Comparison of ENCODE assay signal across 11 mouse cellular contexts in the genomic region with DNA sequence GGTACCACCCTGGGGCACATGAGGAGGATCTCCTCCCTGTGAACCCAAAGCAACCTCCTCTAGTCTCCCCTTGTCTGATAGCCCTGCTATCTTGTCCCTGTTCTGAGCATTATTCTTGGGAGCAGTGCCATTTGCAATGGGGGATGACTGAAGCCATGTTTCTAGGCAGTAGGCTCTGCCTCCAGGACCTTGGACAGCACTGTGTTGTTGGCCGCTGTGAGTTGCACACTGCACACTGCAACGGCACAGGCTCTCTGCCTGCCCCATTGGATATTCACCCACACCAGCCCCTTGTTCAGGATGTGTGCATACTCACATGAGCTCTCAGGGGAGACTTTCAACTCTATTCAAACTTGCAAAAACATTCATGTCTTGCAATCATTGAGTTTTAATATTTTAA.
DNase-seq lines count a peak whose midpoint lies in the region; ATAC-seq and TF ChIP-seq lines count a peak whose summit lies in the region.
"Had no signal": no experiment of that assay in that cellular context is flagged by ENCODE, and none has a peak within 500 bp of the region (broad histone marks: within the 10 kb centered on the region; RNA-seq: fewer than 3 reads in every experiment).

No protein-coding gene starts in this region.

- TF ChIP-seq CTCF in lung, embryonic 14.5 days (IDR thresholded peaks at IDR 0.05; ENCODE audit: low read depth) = no peak
- no peak for TF ChIP-seq CTCF in lung, postnatal 0 days (IDR thresholded peaks at IDR 0.05)

- peak; percentile 59 for DNase-seq in forebrain, embryonic 11.5 days (ENCODE audit: low spot score)
- DNase-seq in lung, embryonic 14.5 days = peak; percentile 85
- no peak for DNase-seq in lung, postnatal 0 days (ENCODE audit: low spot score)
- peak; percentile 76 for DNase-seq in embryo, embryonic 10.5 days (ENCODE audit: low spot score)
- no peak for DNase-seq in frontal cortex, postnatal 14 days (ENCODE audit: low spot score in 2 of 2)
- no peak for DNase-seq in layer of hippocampus, postnatal 10 days (ENCODE audit: low spot score in 2 of 2)
- DNase-seq: cerebellum, postnatal 36 days had no signal

- H3K27me3 ChIP-seq in forebrain, embryonic 11.5 days (ENCODE audit: control insufficient read depth, insufficient read depth, low read length) = no peaks in the 10 kb centered on the region
- H3K27me3 ChIP-seq in forebrain, embryonic 12.5 days = 0 out of 2 replicates have a peak, but pooled peaks cover 7% of the 10 kb centered on the region
- H3K27me3 ChIP-seq in lung, embryonic 14.5 days (ENCODE audit: insufficient read depth, low read length) = no peaks in the 10 kb centered on the region
- H3K27me3 ChIP-seq in lung, postnatal 0 days (replicated peaks; ENCODE audit: insufficient read depth, low read length) = no peaks in the 10 kb centered on the region

- no peaks in the 10 kb centered on the region for H3K4me1 ChIP-seq in forebrain, embryonic 11.5 days (replicated peaks; ENCODE audit: control insufficient read depth, insufficient read depth, low read length)
- H3K4me1 ChIP-seq in forebrain, embryonic 12.5 days = no peaks in the 10 kb centered on the region
- no peaks in the 10 kb centered on the region for H3K4me1 ChIP-seq in lung, embryonic 14.5 days (ENCODE audit: insufficient read depth)
- no peaks in the 10 kb centered on the region for H3K4me1 ChIP-seq in lung, postnatal 0 days (ENCODE audit: insufficient read depth, low read depth, low read length)

- no peaks in the 10 kb centered on the region for H3K9me3 ChIP-seq in forebrain, embryonic 11.5 days (ENCODE audit: control insufficient read depth, low read length)
- no peaks in the 10 kb centered on the region for H3K9me3 ChIP-seq in forebrain, embryonic 12.5 days
- H3K9me3 ChIP-seq in lung, embryonic 14.5 days (ENCODE audit: low read depth, low read length) = no peaks in the 10 kb centered on the region
- H3K9me3 ChIP-seq in lung, postnatal 0 days (ENCODE audit: low read length) = no peaks in the 10 kb centered on the region

- H3K4me3 ChIP-seq in forebrain, embryonic 11.5 days (ENCODE audit: low read depth, low read length) = no peak overlapping the region
- H3K4me3 ChIP-seq in forebrain, embryonic 12.5 days (replicated peaks) = no peak overlapping the region
- H3K4me3 ChIP-seq in lung, embryonic 14.5 days (ENCODE audit: low read depth, low read length) = no peak overlapping the region
- H3K4me3 ChIP-seq in lung, postnatal 0 days (ENCODE audit: low read depth, low read length) = no peak overlapping the region

- H3K4me2 ChIP-seq in forebrain, embryonic 11.5 days (ENCODE audit: low read depth, low read length, severe bottlenecking) = no peak overlapping the region
- no peak overlapping the region for H3K4me2 ChIP-seq in forebrain, embryonic 12.5 days
- H3K4me2 ChIP-seq in lung, embryonic 14.5 days = no peak overlapping the region
- no peak overlapping the region for H3K4me2 ChIP-seq in lung, postnatal 0 days (replicated peaks; ENCODE audit: low read depth, low read length)
- H3K4me2 ChIP-seq: hindbrain, embryonic 14.5 days had no signal

- no peaks in the 10 kb centered on the region for H3K36me3 ChIP-seq in forebrain, embryonic 11.5 days (ENCODE audit: control insufficient read depth, insufficient read depth, low read length)
- no peaks in the 10 kb centered on the region for H3K36me3 ChIP-seq in forebrain, embryonic 12.5 days (replicated peaks)
- H3K36me3 ChIP-seq in lung, embryonic 14.5 days (ENCODE audit: insufficient read depth) = no peaks in the 10 kb centered on the region
- H3K36me3 ChIP-seq in lung, postnatal 0 days (ENCODE audit: insufficient read depth, low read length) = no peaks in the 10 kb centered on the region

- no peak overlapping the region for H3K9ac ChIP-seq in forebrain, embryonic 11.5 days (ENCODE audit: low read length)
- H3K9ac ChIP-seq in forebrain, embryonic 12.5 days = no peak overlapping the region
- no peak overlapping the region for H3K9ac ChIP-seq in lung, embryonic 14.5 days
- no peak overlapping the region for H3K9ac ChIP-seq in lung, postnatal 0 days (replicated peaks; ENCODE audit: low read depth)
- H3K9ac ChIP-seq: hindbrain, embryonic 14.5 days had no signal

- no peak for ATAC-seq in forebrain, embryonic 11.5 days (replicated peaks; ENCODE audit: low FRiP score)
- no peak for ATAC-seq in forebrain, embryonic 12.5 days (ENCODE audit: low FRiP score)
- no peak; the same call in 1 of the 2 replicates for ATAC-seq in lung, embryonic 14.5 days (ENCODE audit: insufficient read depth)
- ATAC-seq in lung, postnatal 0 days = no peak
- 0 out of 2 replicates have a peak, but pooled peaks have one; percentile 41 for ATAC-seq in megakaryocyte-erythroid progenitor cell, adult 5-6 weeks (replicated peaks; ENCODE audit: low FRiP score, low TSS enrichment, poor library complexity, severe bottlenecking)

- no peak overlapping the region for H3K27ac ChIP-seq in forebrain, embryonic 11.5 days (ENCODE audit: low read depth, low read length)
- no peak overlapping the region for H3K27ac ChIP-seq in forebrain, embryonic 12.5 days
- H3K27ac ChIP-seq in lung, embryonic 14.5 days (ENCODE audit: low read depth) = no peak overlapping the region
- H3K27ac ChIP-seq in lung, postnatal 0 days (ENCODE audit: low read length) = no peak overlapping the region
- H3K27ac ChIP-seq: hindbrain, embryonic 14.5 days; macrophage had no signal

- TF ChIP-seq EP300 in lung, postnatal 0 days (IDR thresholded peaks at IDR 0.05) = no peak

- 11% methylated on average over 2 of the region's 2 CpGs for WGBS in forebrain, embryonic 11.5 days
- 3% methylated on average over 2 of the region's 2 CpGs for WGBS in forebrain, embryonic 12.5 days
- 2% methylated on average over 2 of the region's 2 CpGs for WGBS in lung, embryonic 14.5 days
- WGBS in lung, postnatal 0 days = 2% methylated on average over 2 of the region's 2 CpGs

Comparison
In these comparisons a context has a peak if more than half of its experiments do, and no peak if none do; other contexts are left out.
1. DNase-seq: peak in forebrain, embryonic 11.5 days (single experiment), lung, embryonic 14.5 days (single experiment) and embryo, embryonic 10.5 days (single experiment); none in lung, postnatal 0 days (single experiment), frontal cortex, postnatal 14 days (0 of 2) and layer of hippocampus, postnatal 10 days (0 of 2).